Mouse (Mus musculus): ENCODE data around the gene Pfn5. TPM values are rescaled to one million over a fixed set of nuclear protein-coding genes. Genes with fewer than 3 reads are reported as not detected.
"Not testable (repeated sequence)": the region's sequence is repeated elsewhere in the genome, so short reads cannot be mapped to it uniquely, and the experiment has no call there.

The Pfn5 gene
- total RNA-seq (2021), result not detected

GRCm38 (mm10) chrX:95557887-95558286 lies at the start of gene Pfn5, which contains the start of gene Asb12:
TSS of gene Pfn5 (plus strand) at chrX:95558104.
TSS of gene Asb12 (minus strand) at chrX:95557987.
- DNase-seq (ENCODE audit: extremely low spot score in 1 of 2, low spot score in 1 of 2), result no peak

- DNase-seq (ENCODE audit: extremely low spot score in 1 of 2, low spot score in 1 of 2), result no peak
Observed at GRCm38 (mm10) chrX:95523883-95524282, 34.0 kb upstream of the Pfn5 start.

- no peak for DNase-seq (ENCODE audit: extremely low spot score in 1 of 2, low spot score in 1 of 2)
Observed at GRCm38 (mm10) chrX:95525166-95525565, 32.7 kb upstream of the Pfn5 start.

- not testable (repeated sequence) for DNase-seq (ENCODE audit: extremely low spot score in 1 of 2, low spot score in 1 of 2)
Observed at GRCm38 (mm10) chrX:95535493-95535892, 22.4 kb upstream of the Pfn5 start.

GRCm38 (mm10) chrX:95554321-95554720 lies 3.6 kb upstream of the Pfn5 start:
- no peak for DNase-seq (ENCODE audit: extremely low spot score in 1 of 2, low spot score in 1 of 2)

- no peak for DNase-seq (ENCODE audit: extremely low spot score in 1 of 2, low spot score in 1 of 2)
Observed at GRCm38 (mm10) chrX:95600609-95601008, 42.7 kb downstream of the Pfn5 start.

Other genes starting within 250 kb of the Pfn5 start
- gene Amer1, start 113.2 kb upstream of the Pfn5 start, total RNA-seq (2021), result 1 to 10 TPM; 5.6 to 6.3 TPM
- gene Asb12, start 117 bp upstream of the Pfn5 start, total RNA-seq (2021), result not detected
- gene Zc4h2, start 100.4 kb downstream of the Pfn5 start, total RNA-seq (2021), result 10 to 100 TPM; 19.0 to 22.4 TPM
- 10 to 100 TPM; 37.2 to 41.6 TPM for gene Zc3h12b, start 153.6 kb downstream of the Pfn5 start, total RNA-seq (2021)